Mouse (Mus musculus) hindbrain, embryonic 11.5 days (tissue): Measurements from ENCODE around the gene Gm7951. TPM values are rescaled to one million over a fixed set of nuclear protein-coding genes. Genes with fewer than 3 reads are reported as not detected.
"Not testable (repeated sequence)": the region's sequence is repeated elsewhere in the genome, so short reads cannot be mapped to it uniquely, and the experiment has no call there.

ENCODE experiments used
- ATAC-seq: fragments of 200-750 bp; cut with Nextera tagmentation; 2 replicates; pipeline ENCODE4 v1.8.0; 2017; ENCODE audit warnings: mild to moderate bottlenecking, moderate TSS enrichment, moderate library complexity; ENCODE audit not compliant: low FRiP score
- DNase-seq: peaks from one replicate; pipeline ENCODE4 v3.0.0-alpha.2; 2015; ENCODE audit warnings: low spot score
- H3K27ac ChIP-seq: fragments of 300-500 bp; sonication (generic); 2 replicates; pipeline ENCODE4 v1.5.1; 2014; ENCODE audit warnings: mild to moderate bottlenecking, low read depth, low read length
- H3K27me3 ChIP-seq: fragments of 300-500 bp; sonication (generic); 2 replicates; pipeline ENCODE4 v1.6.1; 2014; ENCODE audit warnings: mild to moderate bottlenecking, low read length, moderate library complexity, mixed read lengths; ENCODE audit not compliant: control insufficient read depth, insufficient read depth
- H3K36me3 ChIP-seq: fragments of 300-500 bp; sonication (generic); 2 replicates; pipeline ENCODE4 v1.6.1; 2014; ENCODE audit warnings: mild to moderate bottlenecking, low read length, moderate library complexity, mixed read lengths; ENCODE audit not compliant: control insufficient read depth, insufficient read depth
- H3K4me1 ChIP-seq: fragments of 300-500 bp; sonication (generic); replicated peaks from 2 replicates; pipeline ENCODE4 v1.6.1; 2014; ENCODE audit warnings: low read length, mixed read lengths; ENCODE audit not compliant: control insufficient read depth, insufficient read depth
- H3K4me2 ChIP-seq: fragments of 300-500 bp; sonication (generic); replicated peaks from 2 replicates; pipeline ENCODE4 v1.6.1; 2014; ENCODE audit warnings: mild to moderate bottlenecking, low read depth, low read length
- H3K4me3 ChIP-seq: fragments of 300-500 bp; sonication (generic); 2 replicates; pipeline ENCODE4 v1.5.1; 2014; ENCODE audit warnings: low read depth, low read length
- H3K9ac ChIP-seq: fragments of 300-500 bp; sonication (generic); 2 replicates; pipeline ENCODE4 v1.6.1; 2014; ENCODE audit warnings: low read depth, low read length
- H3K9me3 ChIP-seq: fragments of 300-500 bp; sonication (generic); 2 replicates; pipeline ENCODE4 v1.6.1; 2016; ENCODE audit warnings: low read length; ENCODE audit not compliant: control insufficient read depth
- WGBS: fragments of 180-500 bp; shearing (Covaris S2); extraction: QIAGEN DNeasy Blood & Tissue Kit; methylation state at CpG from one replicate; pipeline ENCODE4 v1.1.7; 2014; 5-methylcytosine and 5-hydroxymethylcytosine counted together
- polyA plus RNA-seq: library from polyadenylated mRNA; unstranded; fragments of >200 nt; fragmentation: Nextera tagmentation; extraction: Ambion mirVana; gene quantifications from 2 replicates; pipeline ENCODE4 v1.2.1, GENCODE M21; 2014

Gm7951 gene
- not detected in 2 replicates for polyA plus RNA-seq

DNA sequence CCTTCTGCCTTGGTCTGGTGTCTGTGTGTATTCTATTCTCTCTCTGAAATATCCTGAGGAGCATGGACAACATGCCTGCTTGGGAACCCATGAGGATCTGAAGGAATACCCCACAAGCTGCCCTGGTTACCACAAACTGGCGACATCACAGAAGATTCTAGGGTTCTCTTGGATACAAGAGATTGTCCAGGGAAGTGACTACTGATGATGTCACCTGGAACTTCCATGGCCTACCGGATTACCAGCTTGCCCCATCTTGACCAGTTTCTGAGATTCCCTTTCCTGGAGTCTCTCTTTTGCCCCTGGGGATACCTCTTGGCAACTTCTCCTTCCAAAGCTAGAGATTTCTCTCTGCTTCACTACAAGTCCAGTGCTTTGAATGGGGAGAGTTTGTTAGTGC, at the start of gene Gm7951:
TSS of gene Gm7951 (minus strand) at position 101 of the 400 bp plus-strand sequence.
- not testable (repeated sequence) for H3K9ac ChIP-seq, H3K36me3 ChIP-seq, H3K4me1 ChIP-seq, H3K9me3 ChIP-seq, H3K4me3 ChIP-seq, ATAC-seq, H3K27ac ChIP-seq, H3K4me2 ChIP-seq, H3K27me3 ChIP-seq, DNase-seq
- WGBS = no CpG with 5 or more reads among the region's 2 CpGs

DNA sequence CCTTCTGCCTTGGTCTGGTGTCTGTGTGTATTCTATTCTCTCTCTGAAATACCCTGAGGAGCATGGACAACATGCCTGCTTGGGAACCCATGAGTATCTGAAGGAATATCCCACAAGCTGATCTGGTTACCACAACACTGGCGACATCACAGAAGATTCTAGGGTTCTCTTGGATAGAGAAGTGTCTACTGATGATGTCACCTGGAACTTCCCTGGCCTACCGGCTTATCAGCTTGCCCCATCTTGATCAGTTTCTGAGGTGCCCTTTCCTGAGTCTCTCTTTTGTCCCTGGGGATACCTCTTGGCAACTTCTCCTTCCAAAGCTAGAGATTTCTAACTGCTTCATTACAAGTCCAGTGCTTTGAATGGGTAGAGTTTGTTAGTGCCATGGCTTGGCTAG, 45.4 kb upstream of the Gm7951 start, which contains the start of gene Gm17027:
TSS of gene Gm17027 (minus strand) at position 101 of the 400 bp plus-strand sequence.
- not testable (repeated sequence) for H3K4me1 ChIP-seq, ATAC-seq, H3K27ac ChIP-seq, H3K27me3 ChIP-seq, H3K4me3 ChIP-seq, DNase-seq, H3K9me3 ChIP-seq, H3K9ac ChIP-seq, H3K36me3 ChIP-seq, H3K4me2 ChIP-seq
- 92% methylated on average over 1 of the region's 2 CpGs for WGBS

DNA sequence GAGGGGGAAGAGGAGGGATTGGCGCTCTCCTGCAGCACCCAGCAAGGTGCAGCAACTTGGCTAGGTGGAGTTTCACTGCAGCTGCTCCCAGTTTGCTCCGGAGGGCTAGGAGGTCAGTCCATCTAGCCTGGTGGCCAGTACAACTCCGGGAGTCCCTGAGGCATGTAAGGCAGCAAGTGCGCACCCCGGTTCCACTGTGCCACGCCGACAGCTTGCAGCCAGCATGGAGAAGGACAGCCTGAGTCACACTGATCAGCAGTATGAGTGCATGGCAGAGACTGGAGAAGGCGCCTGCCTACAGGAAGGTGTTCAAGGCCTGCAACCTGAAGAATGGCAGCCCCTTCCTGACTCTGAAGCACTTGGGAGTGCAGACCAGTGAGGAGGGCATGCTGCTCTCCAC, 17.4 kb upstream of the Gm7951 start:
- not testable (repeated sequence) for H3K4me3 ChIP-seq, DNase-seq, H3K9me3 ChIP-seq, H3K9ac ChIP-seq, H3K27ac ChIP-seq, ATAC-seq, H3K27me3 ChIP-seq, H3K4me2 ChIP-seq, H3K4me1 ChIP-seq, H3K36me3 ChIP-seq
- WGBS = 72% methylated on average over 5 of the region's 8 CpGs

DNA sequence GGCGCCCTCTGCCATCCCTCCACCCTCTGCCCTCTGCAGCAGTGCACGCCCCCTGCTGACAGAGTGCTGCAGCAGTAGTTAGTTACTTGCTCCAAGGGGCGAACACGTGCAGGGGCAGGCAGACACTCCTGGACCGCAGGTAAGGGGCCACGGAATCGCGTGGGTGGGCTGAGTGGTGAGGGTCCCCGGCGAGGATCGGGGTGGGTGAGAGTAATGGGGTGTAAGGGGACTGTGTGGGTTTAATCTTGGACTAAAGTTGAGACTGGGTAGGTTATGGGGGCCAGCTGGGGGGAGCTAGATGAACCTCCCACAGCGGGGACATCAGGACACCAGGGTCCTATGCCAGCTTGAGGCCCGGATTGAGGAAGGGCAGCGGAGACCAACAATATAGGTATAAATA, 16.6 kb upstream of the Gm7951 start:
- not testable (repeated sequence) for ATAC-seq, H3K4me2 ChIP-seq, H3K9me3 ChIP-seq, H3K36me3 ChIP-seq, H3K9ac ChIP-seq, H3K27me3 ChIP-seq, H3K4me3 ChIP-seq, H3K27ac ChIP-seq, H3K4me1 ChIP-seq, DNase-seq
- 58% methylated on average over 9 of the region's 14 CpGs for WGBS

Other genes with a start within 250 kb of the Gm7951 start
- gene Gm7980, start 210.1 kb downstream of the Gm7951 start, polyA plus RNA-seq = not detected in 2 replicates
- gene 1700049E17Rik1, start 192.4 kb downstream of the Gm7951 start, polyA plus RNA-seq = not detected in 2 replicates
- gene 1700024B05Rik, start 173.4 kb downstream of the Gm7951 start, polyA plus RNA-seq = not detected in 2 replicates
- gene Gm6401, start 149.4 kb downstream of the Gm7951 start, polyA plus RNA-seq = not detected in 2 replicates
- not detected in 2 replicates for gene Gm3543, start 134.0 kb downstream of the Gm7951 start, polyA plus RNA-seq
- not detected in 2 replicates for gene Gm17027, start 45.3 kb upstream of the Gm7951 start, polyA plus RNA-seq
- gene Gm3573, start 73.4 kb upstream of the Gm7951 start, polyA plus RNA-seq = not detected in 2 replicates
- gene Gm17026, start 142.7 kb upstream of the Gm7951 start, polyA plus RNA-seq = not detected in 2 replicates
- gene Gm9611, start 180.0 kb upstream of the Gm7951 start, polyA plus RNA-seq = not detected in 2 replicates
- not detected in 2 replicates for gene Gm7995, start 192.8 kb upstream of the Gm7951 start, polyA plus RNA-seq